Mouse (Mus musculus) layer of hippocampus, adult 2 months (tissue): ENCODE measurements around the gene Actn3. TPM values are rescaled to one million over a fixed set of nuclear protein-coding genes. Genes with fewer than 3 reads are reported as not detected.
A peak's percentile ranks its signal among the peaks of the same experiment; 100 is the strongest.
"Not testable (repeated sequence)": the region's sequence is repeated elsewhere in the genome, so short reads cannot be mapped to it uniquely, and the experiment has no call there.

Experiments
- DNase-seq, 2 experiments: peaks; one replicate each; pipeline ENCODE4 v3.0.0; 2022; ENCODE audit warnings: low spot score in 2 of 2
- H3K27ac ChIP-seq: fragments of 200-600 bp; 2 replicates; pipeline ENCODE4 v1.8.1; 2022
- H3K4me3 ChIP-seq: fragments of 200-600 bp; 2 replicates; pipeline ENCODE4 v1.8.1; 2022; ENCODE audit warnings: mild to moderate bottlenecking
- CTCF ChIP-seq: fragments of 200-600 bp; conservative IDR thresholded peaks from 2 replicates; pipeline ENCODE4 v1.8.1; 2022; ENCODE audit warnings: antibody characterized with exemption, mild to moderate bottlenecking, moderate library complexity
- total RNA-seq, 2 experiments: library from RNA; stranded (reverse); gene quantifications; 2 replicates each; pipeline ENCODE4 v1.2.3; 2021

Actn3 gene
- total RNA-seq, 2 experiments from 2014 or later = 0.82 to 1.5 TPM

GRCm38 (mm10) chr19:4817182-4817835 is 60.4 kb downstream of the Actn3 start:
- no peak for TF ChIP-seq CTCF
- H3K27ac ChIP-seq = no peak overlapping the region
- H3K4me3 ChIP-seq = no peak overlapping the region
- no peak for DNase-seq

GRCm38 (mm10) chr19:4813015-4813414 is 64.7 kb downstream of the Actn3 start:
- TF ChIP-seq CTCF = peak; percentile 34
- H3K4me3 ChIP-seq = no peak overlapping the region
- no peak overlapping the region for H3K27ac ChIP-seq
- DNase-seq = no peak

- H3K27ac ChIP-seq = peak overlapping the region; percentile 94
- peak overlapping the region; percentile 99 for H3K4me3 ChIP-seq
- peak; percentile 45 for TF ChIP-seq CTCF
- DNase-seq = not testable (repeated sequence)
Measured at GRCm38 (mm10) chr19:4812334-4812949, 65.3 kb downstream of the Actn3 start.

GRCm38 (mm10) chr19:4811909-4812242 is 65.8 kb downstream of the Actn3 start:
- no peak for TF ChIP-seq CTCF
- Histone ChIP-seq H3K27ac (peak overlapping the region; percentile 94), H3K4me3 (peak overlapping the region; percentile 99)
- DNase-seq = no peak

Other genes with a start within 250 kb of the Actn3 start
- gene Gm960, start 179.2 kb downstream of the Actn3 start, total RNA-seq = 1 to 10 TPM; 1.2 to 2.5 TPM
- 100 to 1,000 TPM; 588 to 591 TPM for gene Sptbn2, start 166.7 kb downstream of the Actn3 start, total RNA-seq
- 10 to 100 TPM; 16.8 to 17.9 TPM for gene Rbm4b, start 121.4 kb downstream of the Actn3 start, total RNA-seq
- gene Rbm4, start 84.0 kb downstream of the Actn3 start, total RNA-seq = 10 to 100 TPM; 76.1 to 95.4 TPM
- gene Gm21992, start 66.3 kb downstream of the Actn3 start, total RNA-seq = 10 to 100 TPM; 26.6 to 27.2 TPM
- gene Rbm14, start 66.3 kb downstream of the Actn3 start, total RNA-seq = 10 to 100 TPM; 59.5 to 65.9 TPM
- 10 to 100 TPM; 33.9 to 38.8 TPM for gene Ccs, start 38.6 kb downstream of the Actn3 start, total RNA-seq
- gene Ccdc87, start 38.5 kb downstream of the Actn3 start, total RNA-seq = 1 to 10 TPM; 1.7 to 2.2 TPM
- 100 to 1,000 TPM; 108 to 114 TPM for gene Ctsf, start 22.8 kb downstream of the Actn3 start, total RNA-seq
- 10 to 100 TPM; 26.3 to 27.3 TPM for gene Zdhhc24, start 759 bp upstream of the Actn3 start, total RNA-seq
- gene Bbs1, start 28.7 kb upstream of the Actn3 start, total RNA-seq = 10 to 100 TPM; 35.9 to 46.3 TPM
- gene Dpp3, start 50.4 kb upstream of the Actn3 start, total RNA-seq = 10 to 100 TPM; 36.6 to 44.2 TPM
- 10 to 100 TPM; 21.4 to 21.9 TPM for gene Peli3, start 65.2 kb upstream of the Actn3 start, total RNA-seq
- 10 to 100 TPM; 58.8 to 62.8 TPM for gene Mrpl11, start 84.2 kb upstream of the Actn3 start, total RNA-seq
- 10 to 100 TPM in 1 of 2 experiments, 1 to 10 TPM in 1; 6.4 to 11.2 TPM for gene Npas4, start 112.4 kb upstream of the Actn3 start, total RNA-seq
- 10 to 100 TPM; 16.2 to 16.7 TPM for gene Slc29a2, start 146.0 kb upstream of the Actn3 start, total RNA-seq
- 100 to 1,000 TPM; 112 to 130 TPM for gene B4gat1, start 160.9 kb upstream of the Actn3 start, total RNA-seq
- gene AC124502.3, start 161.0 kb upstream of the Actn3 start, total RNA-seq = 1 to 10 TPM; 4.1 to 7.6 TPM
- 10 to 100 TPM; 21.4 to 25.3 TPM for gene Brms1, start 163.4 kb upstream of the Actn3 start, total RNA-seq
- gene Rin1, start 172.6 kb upstream of the Actn3 start, total RNA-seq = 100 to 1,000 TPM; 117 to 119 TPM
- 1 to 10 TPM; 3.2 to 3.9 TPM for gene Cd248, start 190.2 kb upstream of the Actn3 start, total RNA-seq
- gene Tmem151a, start 207.6 kb upstream of the Actn3 start, total RNA-seq = 100 to 1,000 TPM; 112 to 114 TPM
- 10 to 100 TPM; 23.3 to 23.5 TPM for gene Yif1a, start 210.6 kb upstream of the Actn3 start, total RNA-seq
- 100 to 1,000 TPM; 614 to 642 TPM for gene Cnih2, start 220.6 kb upstream of the Actn3 start, total RNA-seq
- 100 to 1,000 TPM; 156 to 169 TPM for gene Rab1b, start 229.2 kb upstream of the Actn3 start, total RNA-seq
- gene Klc2, start 240.7 kb upstream of the Actn3 start, total RNA-seq = 100 to 1,000 TPM; 223 to 231 TPM